Mouse (Mus musculus) cerebellum, adult 2 months (tissue): ENCODE results near the gene Gsc2.

Source experiments
- CTCF ChIP-seq: fragments of 200-500 bp; IDR thresholded peaks from 2 replicates; pipeline ENCODE4 v1.5.1; 2011; ENCODE audit warnings: low read depth, mild to moderate bottlenecking, control low read depth, low read length, moderate library complexity, borderline replicate concordance; ENCODE audit not compliant: insufficient read depth
- POLR2A ChIP-seq: fragments of 200-500 bp; IDR thresholded peaks from 2 replicates; pipeline ENCODE4 v1.6.1; 2011; ENCODE audit warnings: low read length, control low read depth, borderline replicate concordance; ENCODE audit not compliant: insufficient read depth

- no peak for TF ChIP-seq CTCF
- no peak for TF ChIP-seq POLR2A
These were observed 30.4 kb upstream of the Gsc2 start for GRCm38 (mm10) chr16:17945081-17945831.
